Mouse (Mus musculus) intestine, postnatal 0 days (tissue): ENCODE measurements around the gene Dact3. TPM values are rescaled to one million over a fixed set of nuclear protein-coding genes. Genes with fewer than 3 reads are reported as not detected.

Experiments
- ATAC-seq: fragments of 200-750 bp; cut with Nextera tagmentation; 2 replicates; pipeline ENCODE4 v1.8.0; 2017; ENCODE audit warnings: mild to moderate bottlenecking, moderate TSS enrichment, moderate library complexity
- H3K27ac ChIP-seq: fragments of 300-500 bp; sonication (generic); 2 replicates; pipeline ENCODE4 v1.5.1; 2014; ENCODE audit warnings: mild to moderate bottlenecking, low read depth, low read length, moderate library complexity
- H3K27me3 ChIP-seq: fragments of 300-500 bp; sonication (generic); replicated peaks from 2 replicates; pipeline ENCODE4 v1.6.1; 2014; ENCODE audit warnings: low read length, mixed read lengths; ENCODE audit not compliant: control insufficient read depth, insufficient read depth
- H3K36me3 ChIP-seq: fragments of 300-500 bp; sonication (generic); 2 replicates; pipeline ENCODE4 v1.6.1; 2014; ENCODE audit warnings: mild to moderate bottlenecking, moderate library complexity; ENCODE audit not compliant: control insufficient read depth, insufficient read depth
- H3K4me1 ChIP-seq: fragments of 300-500 bp; sonication (generic); replicated peaks from 2 replicates; pipeline ENCODE4 v1.6.1; 2014; ENCODE audit warnings: antibody characterized with exemption, low read length, mixed read lengths; ENCODE audit not compliant: control insufficient read depth, insufficient read depth
- H3K4me2 ChIP-seq: fragments of 300-500 bp; sonication (generic); replicated peaks from 2 replicates; pipeline ENCODE4 v1.6.1; 2014; ENCODE audit warnings: low read depth, mild to moderate bottlenecking, moderate library complexity
- H3K4me3 ChIP-seq: fragments of 300-500 bp; sonication (generic); 2 replicates; pipeline ENCODE4 v1.5.1; 2014; ENCODE audit warnings: low read depth, low read length
- H3K9ac ChIP-seq: fragments of 300-500 bp; sonication (generic); 2 replicates; pipeline ENCODE4 v1.6.1; 2014; ENCODE audit warnings: mild to moderate bottlenecking, low read depth, low read length
- H3K9me3 ChIP-seq: fragments of 300-500 bp; sonication (generic); 2 replicates; pipeline ENCODE4 v1.6.1; 2016; ENCODE audit warnings: mixed run types; ENCODE audit not compliant: control insufficient read depth
- CTCF ChIP-seq: sonication (generic); IDR thresholded peaks from 2 replicates; pipeline ENCODE4 v1.5.1; 2016; ENCODE audit warnings: low read depth, mild to moderate bottlenecking, control low read depth, antibody characterized with exemption, moderate library complexity
- WGBS: fragments of 180-500 bp; shearing (Covaris S2); extraction: QIAGEN DNeasy Blood & Tissue Kit; methylation state at CpG from one replicate; pipeline ENCODE4 v1.1.7; 2014; 5-methylcytosine and 5-hydroxymethylcytosine counted together
- polyA plus RNA-seq: library from polyadenylated mRNA; unstranded; fragments of >200 nt; fragmentation: Nextera tagmentation; extraction: Ambion mirVana; gene quantifications from 2 replicates; pipeline ENCODE4 v1.2.1, GENCODE M21; 2015

The Dact3 gene
- polyA plus RNA-seq, 1 experiment from 2014 or later = 3.7 TPM

DNA sequence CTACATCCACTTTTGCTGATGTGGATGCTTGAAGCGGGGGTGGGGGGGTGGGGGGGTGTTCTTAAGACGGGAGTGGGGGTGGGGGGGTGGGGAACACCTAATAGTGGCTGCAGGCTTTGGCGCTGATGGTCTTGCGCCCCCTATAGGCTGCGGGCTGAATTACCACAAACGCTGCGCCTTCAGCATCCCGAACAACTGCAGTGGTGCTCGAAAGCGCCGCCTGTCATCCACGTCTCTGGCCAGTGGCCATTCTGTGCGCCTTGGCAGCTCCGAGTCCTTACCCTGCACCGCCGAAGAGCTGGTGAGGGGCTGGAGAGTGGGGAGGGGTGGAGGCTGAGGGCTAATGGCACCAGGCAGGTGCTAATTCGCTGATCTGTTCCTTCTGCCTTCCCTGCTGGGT, 26.5 kb upstream of the Dact3 start:
- 46% methylated on average over 17 of the region's 17 CpGs for WGBS
- Histone ChIP-seq H3K4me1 (no peaks in the 10 kb centered on the region), H3K9me3 (no peaks in the 10 kb centered on the region), H3K4me3 (no peak overlapping the region), H3K4me2 (no peak overlapping the region), H3K9ac (no peak overlapping the region), H3K27ac (no peak overlapping the region), H3K36me3 (peaks cover 37% of the 10 kb centered on the region), H3K27me3 (no peaks in the 10 kb centered on the region)
- no peak for ATAC-seq
- TF ChIP-seq CTCF = peak; percentile 70

DNA sequence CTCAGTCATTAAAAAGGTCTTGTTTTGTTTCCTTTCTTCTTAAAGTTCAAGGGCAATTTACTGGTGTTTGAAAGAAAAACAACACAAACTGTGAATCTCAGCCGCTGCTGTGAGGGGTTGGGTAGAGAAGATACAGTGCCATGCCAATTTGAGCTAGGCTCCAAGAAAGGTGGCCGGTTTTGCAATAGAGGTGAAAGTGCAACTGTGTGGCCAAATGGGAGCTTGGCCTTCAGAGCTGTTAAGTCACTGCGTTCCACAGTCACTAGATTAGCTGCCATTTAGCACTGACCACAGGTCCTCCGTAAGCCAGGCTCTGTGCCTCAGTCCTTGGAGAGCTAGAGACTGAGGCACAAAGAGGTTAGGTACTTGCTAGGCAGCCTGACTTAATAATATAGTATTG, 23.5 kb upstream of the Dact3 start:
- Histone ChIP-seq H3K36me3 (peaks cover 67% of the 10 kb centered on the region), H3K4me3 (no peak overlapping the region), H3K27me3 (no peaks in the 10 kb centered on the region), H3K4me1 (no peaks in the 10 kb centered on the region), H3K9me3 (no peaks in the 10 kb centered on the region), H3K9ac (no peak overlapping the region), H3K4me2 (no peak overlapping the region), H3K27ac (no peak overlapping the region)
- no peak for TF ChIP-seq CTCF
- no peak for ATAC-seq
- 86% methylated on average over 4 of the region's 4 CpGs for WGBS

DNA sequence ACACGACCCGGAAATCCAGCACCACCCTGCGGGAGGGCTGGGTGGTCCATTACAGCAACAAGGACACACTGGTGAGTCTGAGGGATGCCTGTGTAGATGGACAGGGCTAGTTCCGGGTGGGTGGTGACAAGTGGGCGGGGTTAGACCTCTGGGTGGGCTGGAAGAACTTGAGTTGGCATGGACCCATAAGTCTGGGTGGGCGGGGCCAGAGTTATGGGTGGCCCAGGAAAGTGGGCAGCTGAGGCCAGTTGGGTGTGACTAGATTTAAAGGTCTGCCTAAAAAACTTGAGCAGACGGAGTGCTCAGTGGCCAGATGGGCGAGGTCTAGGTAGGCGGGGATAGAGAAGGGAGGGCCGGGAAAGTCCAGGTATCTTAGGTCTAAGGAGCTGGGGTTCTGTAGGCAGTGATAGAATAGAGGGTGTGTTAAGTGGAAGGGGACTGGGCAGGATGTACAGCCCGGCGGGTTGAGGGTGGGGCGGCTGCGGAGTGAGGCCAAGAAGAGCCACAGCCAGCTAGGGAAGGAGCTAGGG, 21.8 kb upstream of the Dact3 start:
- 61% methylated on average over 14 of the region's 14 CpGs for WGBS
- H3K4me3 ChIP-seq = no peak overlapping the region
- no peak overlapping the region for H3K9ac ChIP-seq
- H3K36me3 ChIP-seq = peaks cover 75% of the 10 kb centered on the region
- no peak overlapping the region; the same call in 1 of the 2 replicates for H3K4me2 ChIP-seq
- H3K9me3 ChIP-seq = no peaks in the 10 kb centered on the region
- 0 out of 2 replicates have a peak, but pooled peaks have one; percentile 4 for ATAC-seq
- no peaks in the 10 kb centered on the region for H3K27me3 ChIP-seq
- no peak for TF ChIP-seq CTCF
- H3K27ac ChIP-seq = no peak overlapping the region
- no peaks in the 10 kb centered on the region for H3K4me1 ChIP-seq

DNA sequence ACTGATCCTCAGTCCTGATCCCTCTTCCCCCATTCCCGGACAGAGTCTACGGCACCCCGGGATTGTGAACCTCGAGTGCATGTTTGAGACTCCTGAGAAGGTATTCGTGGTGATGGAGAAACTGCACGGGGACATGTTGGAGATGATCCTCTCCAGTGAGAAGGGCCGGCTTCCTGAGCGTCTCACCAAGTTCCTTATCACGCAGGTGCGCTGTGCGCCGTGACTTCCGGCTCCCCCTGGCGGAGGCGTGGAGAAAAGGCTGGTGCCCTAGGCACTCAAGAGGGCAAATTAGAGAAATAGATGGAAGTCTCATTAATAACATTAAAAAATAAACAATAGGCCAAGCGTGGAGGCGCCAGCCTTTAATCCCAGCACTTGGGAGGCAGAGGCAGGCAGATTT, 16.8 kb upstream of the Dact3 start:
- peak; percentile 80 for TF ChIP-seq CTCF
- no peak overlapping the region for H3K9ac ChIP-seq
- H3K27ac ChIP-seq = no peak overlapping the region
- no peaks in the 10 kb centered on the region for H3K4me1 ChIP-seq
- 0 out of 2 replicates have a peak, but pooled peaks have one; percentile 36 for ATAC-seq
- WGBS = 28% methylated on average over 17 of the region's 17 CpGs
- H3K27me3 ChIP-seq = no peaks in the 10 kb centered on the region
- H3K4me3 ChIP-seq = no peak overlapping the region
- no peaks in the 10 kb centered on the region for H3K9me3 ChIP-seq
- peaks cover 72% of the 10 kb centered on the region for H3K36me3 ChIP-seq
- H3K4me2 ChIP-seq = no peak overlapping the region

DNA sequence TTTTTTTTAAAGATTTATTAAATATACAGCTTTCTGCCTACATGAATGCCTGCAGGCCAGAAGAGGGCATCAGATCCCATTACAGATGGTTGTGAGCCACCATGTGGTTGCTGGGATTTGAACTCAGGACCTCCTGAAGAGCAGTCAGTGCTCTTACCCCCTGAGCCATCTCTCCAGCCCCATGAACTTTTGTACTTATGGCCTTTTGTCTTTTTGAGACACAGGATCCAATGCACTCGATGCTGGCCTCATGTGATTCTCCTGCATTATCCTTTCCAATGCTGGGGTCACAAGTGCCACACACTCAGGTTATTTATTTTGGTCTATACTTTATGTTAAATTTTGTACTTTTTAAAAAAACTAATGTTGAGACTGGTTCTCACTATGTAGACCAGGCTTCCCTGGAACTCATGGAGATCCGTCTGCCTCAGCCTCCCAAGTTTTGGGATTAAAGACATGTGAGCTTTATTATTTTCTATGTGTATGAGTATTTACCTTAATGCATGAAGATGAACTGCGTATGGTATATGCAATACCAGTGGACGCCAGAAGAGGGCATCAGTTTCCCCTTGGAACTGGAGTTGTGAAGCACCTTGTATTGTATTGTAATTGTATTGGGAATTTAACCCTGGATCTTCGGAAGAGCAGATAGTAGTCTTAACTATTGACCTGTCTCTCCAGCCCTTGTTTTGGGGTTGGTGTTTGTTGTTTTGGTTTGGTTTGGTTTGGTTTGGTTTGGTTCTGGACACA, 15.0 kb upstream of the Dact3 start:
- peak; percentile 80 for TF ChIP-seq CTCF
- WGBS = 35% methylated on average over 5 of the region's 5 CpGs
- H3K4me3 ChIP-seq = no peak overlapping the region
- H3K4me1 ChIP-seq = no peaks in the 10 kb centered on the region
- H3K4me2 ChIP-seq = no peak overlapping the region
- no peak for ATAC-seq
- H3K27ac ChIP-seq = no peak overlapping the region
- H3K9me3 ChIP-seq = no peaks in the 10 kb centered on the region
- no peak overlapping the region for H3K9ac ChIP-seq
- no peaks in the 10 kb centered on the region for H3K27me3 ChIP-seq
- H3K36me3 ChIP-seq = peaks cover 72% of the 10 kb centered on the region

DNA sequence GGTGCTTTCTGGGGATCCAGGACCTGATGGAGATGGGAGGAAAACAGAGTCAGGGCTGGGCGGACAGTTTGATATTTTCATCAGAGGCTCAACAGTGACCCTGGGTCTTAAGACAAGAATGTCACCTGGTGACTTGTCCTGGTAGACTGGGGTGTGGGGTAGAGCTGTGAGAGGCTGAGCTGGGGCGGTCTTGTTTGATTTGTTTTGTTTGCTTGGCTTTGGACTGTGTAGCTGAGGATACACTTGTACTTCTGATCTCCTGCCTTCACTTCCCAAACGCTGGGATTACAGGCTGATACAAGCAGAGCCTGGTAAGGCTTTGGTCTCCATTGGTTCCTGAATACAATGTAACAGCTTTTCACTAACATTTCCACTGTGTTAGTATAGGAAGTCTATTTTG, 7.6 kb upstream of the Dact3 start:
- ATAC-seq = no peak

More for the DNA sequence above, 7.6 kb upstream of the Dact3 start:
- Histone ChIP-seq H3K4me3 (no peak overlapping the region), H3K9ac (no peak overlapping the region), H3K27me3 (no peaks in the 10 kb centered on the region), H3K9me3 (no peaks in the 10 kb centered on the region), H3K4me2 (no peak overlapping the region), H3K36me3 (peaks cover 55% of the 10 kb centered on the region), H3K4me1 (no peaks in the 10 kb centered on the region), H3K27ac (no peak overlapping the region)
- 64% methylated on average over 3 of the region's 3 CpGs for WGBS
- TF ChIP-seq CTCF = no peak
